Mouse (Mus musculus): ENCODE measurements around the gene Mbtps1.

DNA sequence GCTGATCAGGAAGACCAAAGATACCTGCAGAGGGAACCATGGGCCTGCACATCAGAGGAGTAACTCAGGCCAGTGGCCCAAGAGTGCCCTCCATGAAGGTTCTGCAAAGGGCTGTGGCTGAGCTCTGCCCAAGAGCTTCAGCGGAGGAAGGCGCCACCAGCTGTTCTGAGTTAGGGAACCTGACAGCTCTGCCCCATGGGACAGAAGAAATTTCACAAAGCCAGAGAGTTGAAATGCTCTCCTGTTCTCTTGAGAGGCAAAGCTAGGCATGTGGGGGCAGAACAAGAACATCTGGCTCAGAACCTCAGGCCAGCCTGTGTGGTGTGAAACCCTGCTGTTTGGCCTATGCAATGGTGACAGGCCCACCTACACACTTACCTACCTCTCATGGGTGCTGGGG is 58.7 kb downstream of the Mbtps1 start:
- TF ChIP-seq JUND (IDR thresholded peaks at IDR 0.05; ENCODE audit: low read depth, low read length), result no peak
- TF ChIP-seq POLR2A (IDR thresholded peaks at IDR 0.05; ENCODE audit: control insufficient read depth in 1 of 2, insufficient read depth in 1 of 2, low read depth in 1 of 2, low read length in 2 of 2, poor library complexity in 1 of 2), result no peak

Data from MEL (cell line).